Mouse (Mus musculus) adrenal gland, adult 2 months (tissue): ENCODE measurements around the gene D3Ertd254e. TPM values are rescaled to one million over a fixed set of nuclear protein-coding genes. Genes with fewer than 3 reads are reported as not detected.

Experiments
- DNase-seq: peaks from one replicate; pipeline ENCODE4 v3.0.0; 2021
- polyA plus RNA-seq: library from polyadenylated mRNA; depleted of rRNA; stranded (reverse); fragments of >200 nt; gene quantifications from 2 replicates; pipeline ENCODE4 v1.2.3, GENCODE M21; 2012; rRNA removed
- total RNA-seq, 2 experiments: library from RNA; stranded (reverse); gene quantifications; 2 replicates each; pipeline ENCODE4 v1.2.3; 2021

Gene D3Ertd254e
- total and polyA plus RNA-seq, 3 experiments, result 0.44 to 7.5 (median 7.2) TPM

- DNase-seq, result no peak
These were observed 61.9 kb downstream of the D3Ertd254e start for GRCm38 (mm10) chr3:36212758-36213157.

Other genes starting within 250 kb of the D3Ertd254e start
- 10 to 100 TPM; 64.1 to 84.2 TPM for gene Dcun1d1, start 213.6 kb upstream of the D3Ertd254e start, total RNA-seq
- gene Dcun1d1, start 213.6 kb upstream of the D3Ertd254e start, polyA plus RNA-seq, result 1.5 and 2.2 TPM in 2 replicates
- gene Mccc1, start 150.3 kb upstream of the D3Ertd254e start, total RNA-seq, result 100 to 1,000 TPM; 114 to 126 TPM
- gene Mccc1, start 150.3 kb upstream of the D3Ertd254e start, polyA plus RNA-seq, result 30.7 and 32.0 TPM in 2 replicates
- under 1 TPM; 0.12 to 0.17 TPM for gene Ccdc144b, start 97.5 kb upstream of the D3Ertd254e start, total RNA-seq
- 0.02 and 0.03 TPM in 2 replicates for gene Ccdc144b, start 97.5 kb upstream of the D3Ertd254e start, polyA plus RNA-seq
- 10 to 100 TPM; 33.8 to 48.2 TPM for gene Acad9, start 85.0 kb upstream of the D3Ertd254e start, total RNA-seq
- gene Acad9, start 85.0 kb upstream of the D3Ertd254e start, polyA plus RNA-seq, result 21.6 and 24.4 TPM in 2 replicates
- gene Qrfpr, start 71.3 kb downstream of the D3Ertd254e start, total RNA-seq, result not detected
- gene Qrfpr, start 71.3 kb downstream of the D3Ertd254e start, polyA plus RNA-seq, result not detected in 2 replicates